Mouse (Mus musculus) hindbrain, embryonic 10.5 days (tissue): ENCODE data around the gene Olfr576. TPM values are rescaled to one million over a fixed set of nuclear protein-coding genes. Genes with fewer than 3 reads are reported as not detected.

Source experiments
- DNase-seq: peaks from one replicate; pipeline ENCODE4 v3.0.0-alpha.2; 2017; ENCODE audit warnings: low spot score
- H3K27ac ChIP-seq: fragments of 300-500 bp; sonication (generic); 2 replicates; pipeline ENCODE4 v1.5.1; 2016; ENCODE audit warnings: mild to moderate bottlenecking, moderate library complexity
- H3K27me3 ChIP-seq: fragments of 300-500 bp; sonication (generic); 2 replicates; pipeline ENCODE4 v1.6.1; 2016; ENCODE audit warnings: mild to moderate bottlenecking; ENCODE audit not compliant: poor library complexity, insufficient read depth, severe bottlenecking
- H3K36me3 ChIP-seq: fragments of 300-500 bp; sonication (generic); 2 replicates; pipeline ENCODE4 v1.6.1; 2016; ENCODE audit warnings: mild to moderate bottlenecking, moderate library complexity
- H3K4me1 ChIP-seq: fragments of 300-500 bp; sonication (generic); replicated peaks from 2 replicates; pipeline ENCODE4 v1.6.1; 2016; ENCODE audit warnings: mild to moderate bottlenecking
- H3K4me3 ChIP-seq: fragments of 300-500 bp; sonication (generic); 2 replicates; pipeline ENCODE4 v1.5.1; 2016; ENCODE audit warnings: mild to moderate bottlenecking, moderate library complexity
- H3K9me3 ChIP-seq: fragments of 300-500 bp; sonication (generic); 2 replicates; pipeline ENCODE4 v1.6.1; 2016; ENCODE audit warnings: mild to moderate bottlenecking, moderate library complexity
- WGBS: fragments of 180-500 bp; shearing (Covaris S2); methylation state at CpG from one replicate; pipeline ENCODE4 v1.1.7; 2016; 5-methylcytosine and 5-hydroxymethylcytosine counted together
- polyA plus RNA-seq: library from polyadenylated mRNA; unstranded; fragments of >200 nt; fragmentation: Nextera tagmentation; extraction: Ambion mirVana; gene quantifications from 2 replicates; pipeline ENCODE4 v1.2.1, GENCODE M21; 2016

Gene Olfr576
- polyA plus RNA-seq, 1 experiment from 2014 or later: not detected

- no peak overlapping the region for H3K27ac ChIP-seq
- no peak overlapping the region for H3K4me3 ChIP-seq
- H3K4me1 ChIP-seq: no peaks in the 10 kb centered on the region
- H3K9me3 ChIP-seq: no peaks in the 10 kb centered on the region
- 57% methylated on average over 1 of the region's 1 CpGs for WGBS
- no peaks in the 10 kb centered on the region for H3K36me3 ChIP-seq
- DNase-seq: no peak
- H3K27me3 ChIP-seq: no peaks in the 10 kb centered on the region
Observed at GRCm38 (mm10) chr7:102974399-102974798, 11.9 kb downstream of the Olfr576 start.

- WGBS: 85% methylated on average over 2 of the region's 2 CpGs
- Histone ChIP-seq H3K4me3 (no peak within 1 kb of the TSS), H3K36me3 (no peaks in the 10 kb centered on the region), H3K9me3 (no peaks in the 10 kb centered on the region), H3K4me1 (no peaks in the 10 kb centered on the region), H3K27ac (no peak within 1 kb of the TSS), H3K27me3 (no peaks in the 10 kb centered on the region)
- no peak for DNase-seq
Observed at GRCm38 (mm10) chr7:102975843-102976242, 13.4 kb downstream of the Olfr576 start, which contains the start of gene Olfr577. Olfr577 (minus strand) TSS chr7:102975943.

GRCm38 (mm10) chr7:102989224-102989623 lies 26.8 kb downstream of the Olfr576 start, which contains the start of gene Olfr578:
Olfr578 (minus strand) TSS chr7:102989324.
- H3K4me3 ChIP-seq: no peak within 1 kb of the TSS
- DNase-seq: no peak
- no peaks in the 10 kb centered on the region for H3K9me3 ChIP-seq
- no peaks in the 10 kb centered on the region for H3K36me3 ChIP-seq
- H3K27ac ChIP-seq: no peak within 1 kb of the TSS
- H3K4me1 ChIP-seq: no peaks in the 10 kb centered on the region
- 73% methylated on average over 3 of the region's 3 CpGs for WGBS
- H3K27me3 ChIP-seq: no peaks in the 10 kb centered on the region

Other genes with a start within 250 kb of the Olfr576 start
- gene Olfr33, start 243.6 kb upstream of the Olfr576 start, polyA plus RNA-seq: not detected in 2 replicates
- gene Olfr559, start 235.2 kb upstream of the Olfr576 start, polyA plus RNA-seq: not detected in 2 replicates
- gene Olfr560, start 203.3 kb upstream of the Olfr576 start, polyA plus RNA-seq: not detected in 2 replicates
- 0.07 TPM in 1 of 2 replicates, not detected in the other for gene Olfr78, start 203.2 kb upstream of the Olfr576 start, polyA plus RNA-seq
- 0.24 TPM in 1 of 2 replicates, not detected in the other for gene Olfr561, start 191.4 kb upstream of the Olfr576 start, polyA plus RNA-seq
- gene Olfr564, start 159.2 kb upstream of the Olfr576 start, polyA plus RNA-seq: not detected in 2 replicates
- not detected in 2 replicates for gene Olfr566, start 103.9 kb upstream of the Olfr576 start, polyA plus RNA-seq
- gene Olfr568, start 85.5 kb upstream of the Olfr576 start, polyA plus RNA-seq: not detected in 2 replicates
- not detected in 2 replicates for gene Olfr569, start 71.8 kb upstream of the Olfr576 start, polyA plus RNA-seq
- not detected in 2 replicates for gene Olfr570, start 68.1 kb upstream of the Olfr576 start, polyA plus RNA-seq
- gene Olfr571, start 45.1 kb upstream of the Olfr576 start, polyA plus RNA-seq: 0.03 TPM in 1 of 2 replicates, not detected in the other
- gene Olfr572, start 38.3 kb upstream of the Olfr576 start, polyA plus RNA-seq: not detected in 2 replicates
- not detected in 2 replicates for gene Olfr573-ps1, start 20.1 kb upstream of the Olfr576 start, polyA plus RNA-seq
- gene Olfr574, start 14.2 kb upstream of the Olfr576 start, polyA plus RNA-seq: not detected in 2 replicates
- gene Olfr575, start 3.9 kb upstream of the Olfr576 start, polyA plus RNA-seq: not detected in 2 replicates
- gene Olfr577, start 13.3 kb downstream of the Olfr576 start, polyA plus RNA-seq: not detected in 2 replicates
- not detected in 2 replicates for gene Olfr578, start 26.7 kb downstream of the Olfr576 start, polyA plus RNA-seq
- not detected in 2 replicates for gene Olfr582, start 75.4 kb downstream of the Olfr576 start, polyA plus RNA-seq
- not detected in 2 replicates for gene Olfr583, start 88.6 kb downstream of the Olfr576 start, polyA plus RNA-seq
- gene Olfr584, start 119.2 kb downstream of the Olfr576 start, polyA plus RNA-seq: not detected in 2 replicates
- not detected in 2 replicates for gene Olfr585, start 135.1 kb downstream of the Olfr576 start, polyA plus RNA-seq
- gene Olfr586, start 163.0 kb downstream of the Olfr576 start, polyA plus RNA-seq: not detected in 2 replicates
- not detected in 2 replicates for gene Olfr588-ps1, start 178.2 kb downstream of the Olfr576 start, polyA plus RNA-seq
- not detected in 2 replicates for gene Olfr589, start 193.7 kb downstream of the Olfr576 start, polyA plus RNA-seq
- gene Olfr591, start 215.7 kb downstream of the Olfr576 start, polyA plus RNA-seq: not detected in 2 replicates
- not detected in 2 replicates for gene Olfr592, start 222.1 kb downstream of the Olfr576 start, polyA plus RNA-seq
- not detected in 2 replicates for gene Olfr593, start 249.2 kb downstream of the Olfr576 start, polyA plus RNA-seq